Mouse (Mus musculus): ENCODE data around the gene Clstn1.

The Clstn1 gene

GRCm38 (mm10) chr4:149675378-149676261, 89.4 kb downstream of the Clstn1 start:
- DNase-seq (ENCODE audit: low spot score in 2 of 2), result peak; percentile 56 to 60

GRCm38 (mm10) chr4:149678006-149678405, 91.7 kb downstream of the Clstn1 start:
- no peak for DNase-seq (ENCODE audit: low spot score in 2 of 2)

- no peak for DNase-seq (ENCODE audit: low spot score in 2 of 2)
These were observed 92.9 kb downstream of the Clstn1 start for GRCm38 (mm10) chr4:149679056-149679770.

GRCm38 (mm10) chr4:149683875-149684274, 97.6 kb downstream of the Clstn1 start:
- no peak for DNase-seq (ENCODE audit: low spot score in 2 of 2)

GRCm38 (mm10) chr4:149684841-149685623, 98.8 kb downstream of the Clstn1 start:
- no peak for DNase-seq (ENCODE audit: low spot score in 2 of 2)

GRCm38 (mm10) chr4:149688861-149689260, 102.6 kb downstream of the Clstn1 start:
- DNase-seq (ENCODE audit: low spot score in 2 of 2), result no peak

- peak; percentile 48 to 52 for DNase-seq (ENCODE audit: low spot score in 2 of 2)
These were observed 103.8 kb downstream of the Clstn1 start for GRCm38 (mm10) chr4:149689822-149690700.

- no peak for DNase-seq (ENCODE audit: low spot score in 2 of 2)
These were observed 104.6 kb downstream of the Clstn1 start for GRCm38 (mm10) chr4:149690828-149691280.

GRCm38 (mm10) chr4:149691368-149691767, 105.1 kb downstream of the Clstn1 start:
- DNase-seq (ENCODE audit: low spot score in 2 of 2), result no peak

GRCm38 (mm10) chr4:149696189-149696971, 110.1 kb downstream of the Clstn1 start:
- peak; percentile 77 for DNase-seq (ENCODE audit: low spot score in 2 of 2)

GRCm38 (mm10) chr4:149697506-149698196, 111.4 kb downstream of the Clstn1 start:
- peak; percentile 78 to 82 for DNase-seq (ENCODE audit: low spot score in 2 of 2)

GRCm38 (mm10) chr4:149698197-149698821, 112.0 kb downstream of the Clstn1 start:
- DNase-seq (ENCODE audit: low spot score in 2 of 2), result peak; percentile 86 to 88

All from spleen, postnatal 36 days (tissue).